Mouse (Mus musculus): ENCODE data around the gene Ndufs6.

GRCm38 (mm10) chr13:73272794-73273282, 55.5 kb downstream of the Ndufs6 start:
- TF ChIP-seq REST (IDR thresholded peaks at IDR 0.05; ENCODE audit: insufficient read depth, insufficient read length) (no peak), POLR2A (IDR thresholded peaks at IDR 0.05; ENCODE audit: insufficient read length, low read depth) (no peak), E2F4 (IDR thresholded peaks at IDR 0.05; ENCODE audit: insufficient read depth) (no peak), MYOG (IDR thresholded peaks at IDR 0.05; ENCODE audit: control insufficient read depth in 1 of 3, insufficient read depth in 1 of 3, insufficient read length in 2 of 3, low read depth in 2 of 3) (no peak), TCF12 (IDR thresholded peaks at IDR 0.05; ENCODE audit: insufficient read depth, poor library complexity, severe bottlenecking) (no peak), CEBPB (IDR thresholded peaks at IDR 0.05; ENCODE audit: insufficient read depth, poor library complexity, severe bottlenecking) (no peak)
